Mouse (Mus musculus) lung, adult 2 months (tissue): ENCODE data around the gene Tmeff1. TPM values are rescaled to one million over a fixed set of nuclear protein-coding genes. Genes with fewer than 3 reads are reported as not detected.
A peak's percentile ranks its signal among the peaks of the same experiment; 100 is the strongest.

ENCODE experiments used
- DNase-seq: peaks from one replicate; pipeline ENCODE4 v3.0.0; 2022
- H3K4me1 ChIP-seq: fragments of 200-500 bp; 2 replicates; pipeline ENCODE4 v1.6.1; 2011; ENCODE audit warnings: low read length; ENCODE audit not compliant: control insufficient read depth, insufficient read depth
- H3K4me3 ChIP-seq: fragments of 200-500 bp; replicated peaks from 2 replicates; pipeline ENCODE3; 2011; ENCODE audit warnings: low read depth, mild to moderate bottlenecking, control low read depth, low read length; ENCODE audit errors: extremely low read depth
- CTCF ChIP-seq: fragments of 200-500 bp; IDR thresholded peaks from 2 replicates; pipeline ENCODE4 v1.5.1; 2011; ENCODE audit warnings: mild to moderate bottlenecking, low read length, control low read depth; ENCODE audit not compliant: insufficient read depth
- POLR2A ChIP-seq: fragments of 200-500 bp; IDR thresholded peaks from 2 replicates; pipeline ENCODE4 v1.6.1; 2011; ENCODE audit warnings: low read depth, mild to moderate bottlenecking, control low read depth, low read length, borderline replicate concordance; ENCODE audit errors: extremely low read depth
- WGBS: fragments of 180-500 bp; shearing (Covaris S2); methylation state at CpG from one replicate; pipeline ENCODE4 v1.1.7; 2018; 5-methylcytosine and 5-hydroxymethylcytosine counted together
- polyA plus RNA-seq: library from polyadenylated mRNA; depleted of rRNA; stranded (reverse); fragments of >200 nt; gene quantifications from 2 replicates; pipeline ENCODE4 v1.2.3, GENCODE M21; 2012

Tmeff1 gene
- polyA plus RNA-seq, 1 experiment: 20.8 TPM

DNA sequence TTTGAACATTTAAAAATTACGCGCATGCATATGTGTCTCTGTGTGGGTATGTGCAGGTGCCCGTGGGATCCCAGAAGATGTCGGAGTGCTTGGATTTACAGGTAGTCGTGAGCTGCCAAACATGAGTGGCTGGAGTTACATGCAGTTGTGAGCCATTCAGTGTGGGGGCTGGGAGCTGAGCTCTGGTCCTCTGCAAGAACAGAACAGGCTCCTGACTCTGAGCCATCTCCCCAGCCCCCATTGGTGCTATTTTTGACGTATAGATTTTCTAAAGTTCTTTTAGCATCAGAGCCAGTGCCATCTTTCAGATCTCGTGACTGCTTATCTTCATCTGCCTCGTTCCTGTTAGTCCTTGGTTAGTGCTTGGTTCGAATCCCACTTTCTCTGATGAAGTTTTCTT lies 24.5 kb downstream of the Tmeff1 start:
- TF ChIP-seq POLR2A: no peak
- TF ChIP-seq CTCF: no peak
- H3K4me3 ChIP-seq: no peak overlapping the region
- 90% methylated on average over 9 of the region's 9 CpGs for WGBS
- H3K4me1 ChIP-seq: no peaks in the 10 kb centered on the region
- no peak for DNase-seq

DNA sequence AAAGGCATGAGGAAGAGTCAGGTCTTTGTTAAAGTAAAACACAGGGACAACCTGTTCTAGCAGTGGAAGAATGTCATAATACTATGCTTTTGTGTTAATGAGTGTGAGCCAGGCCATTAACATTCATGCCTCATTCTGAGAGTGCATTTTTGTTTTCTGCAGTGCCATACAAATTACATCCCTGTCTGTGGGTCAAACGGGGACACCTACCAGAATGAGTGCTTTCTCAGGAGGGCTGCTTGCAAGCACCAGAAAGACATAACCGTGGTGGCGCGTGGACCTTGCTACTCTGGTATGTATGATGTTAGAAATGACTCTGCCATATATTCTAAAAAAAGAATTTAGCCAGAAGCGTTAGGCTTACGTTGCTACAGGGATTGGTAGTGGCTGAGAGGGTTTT lies 25.3 kb downstream of the Tmeff1 start:
- Histone ChIP-seq H3K4me3 (no peak overlapping the region), H3K4me1 (no peaks in the 10 kb centered on the region)
- WGBS: 91% methylated on average over 6 of the region's 6 CpGs
- DNase-seq: no peak
- TF ChIP-seq CTCF (no peak), POLR2A (no peak)

DNA sequence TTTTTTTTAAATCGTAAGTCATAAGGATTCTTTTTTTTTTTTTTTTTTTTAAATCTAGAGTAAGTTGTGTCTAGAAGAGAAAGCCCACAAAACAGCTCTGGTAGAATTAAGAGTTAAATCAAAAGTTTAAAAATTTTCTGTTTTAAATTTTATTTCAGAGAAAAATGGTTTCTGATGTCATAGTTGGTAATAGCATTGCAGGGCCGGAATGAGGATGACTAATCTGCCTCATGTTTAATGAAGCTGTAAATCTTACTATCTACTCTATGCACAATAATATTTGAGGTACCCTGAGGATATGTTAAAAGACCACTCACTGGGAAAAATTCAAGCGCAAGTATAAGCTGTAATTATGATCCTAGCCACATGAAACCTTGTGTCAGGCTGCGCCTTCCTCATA lies 30.5 kb downstream of the Tmeff1 start:
- WGBS: 95% methylated on average over 4 of the region's 4 CpGs
- TF ChIP-seq CTCF (no peak), POLR2A (no peak)
- DNase-seq: no peak
- Histone ChIP-seq H3K4me1 (no peaks in the 10 kb centered on the region), H3K4me3 (no peak overlapping the region)

DNA sequence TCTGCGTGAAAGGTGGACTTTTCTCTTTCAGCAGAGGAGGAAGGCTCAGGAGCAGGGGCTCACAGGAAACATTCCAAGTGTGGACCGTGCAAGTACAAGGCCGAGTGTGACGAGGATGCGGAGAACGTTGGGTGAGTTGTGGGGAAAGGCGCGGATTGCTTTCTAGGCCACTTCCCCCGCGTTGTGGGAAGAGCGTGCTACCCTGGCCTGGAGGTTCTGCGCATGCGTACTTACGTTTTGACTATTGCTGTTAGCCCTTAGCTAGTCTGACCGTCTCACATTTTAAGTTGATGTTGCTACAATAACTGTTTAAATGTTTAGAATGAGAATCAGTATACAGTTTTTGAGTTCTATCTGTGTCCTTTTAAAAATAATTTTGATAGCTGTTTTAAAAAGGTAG lies 32.2 kb downstream of the Tmeff1 start:
- DNase-seq: no peak
- TF ChIP-seq POLR2A: no peak
- TF ChIP-seq CTCF: no peak
- WGBS: 95% methylated on average over 15 of the region's 15 CpGs
- no peak overlapping the region for H3K4me3 ChIP-seq
- no peaks in the 10 kb centered on the region for H3K4me1 ChIP-seq

DNA sequence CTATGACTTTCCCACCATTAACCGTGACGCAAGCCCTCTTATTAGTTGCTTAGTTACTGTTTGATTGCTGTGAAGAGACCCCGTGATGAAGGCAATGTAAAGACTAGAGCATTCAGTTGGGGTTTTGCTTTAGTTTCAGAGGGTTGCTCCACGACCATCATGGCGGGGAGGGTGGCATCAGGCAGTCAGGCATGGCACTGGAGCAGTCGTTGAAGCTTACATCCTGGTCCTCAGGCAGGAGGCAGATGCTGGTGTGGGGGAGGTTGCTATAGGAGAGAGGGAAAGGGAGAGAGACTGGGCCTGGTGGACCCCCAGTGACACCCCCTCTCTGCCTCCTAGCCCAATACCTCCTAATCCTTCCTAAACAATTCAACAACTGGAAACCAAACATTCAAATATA lies 35.1 kb downstream of the Tmeff1 start:
- WGBS: 94% methylated on average over 6 of the region's 6 CpGs
- no peak for DNase-seq
- H3K4me1 ChIP-seq: no peaks in the 10 kb centered on the region
- TF ChIP-seq POLR2A: no peak
- TF ChIP-seq CTCF: no peak
- H3K4me3 ChIP-seq: no peak overlapping the region

DNA sequence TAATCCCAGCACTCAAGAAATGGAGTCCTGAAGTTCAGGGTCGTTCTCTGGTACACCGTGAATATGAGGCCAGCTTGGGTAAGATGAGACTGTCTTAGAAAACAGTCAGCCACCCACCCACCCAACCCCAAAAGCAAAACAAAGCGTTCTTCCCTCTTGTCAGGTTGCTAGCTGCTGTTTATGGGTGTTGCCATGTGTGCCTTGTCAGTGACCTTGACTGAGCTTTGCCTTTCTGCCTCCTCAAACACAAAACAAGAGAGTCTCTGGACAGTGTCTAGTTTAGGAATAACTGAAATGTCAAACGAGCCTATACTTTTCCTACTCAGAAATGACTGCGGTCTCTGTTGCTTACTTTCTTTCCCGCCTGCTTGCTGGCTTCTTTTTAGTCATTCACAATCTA lies 37.3 kb downstream of the Tmeff1 start:
- Histone ChIP-seq H3K4me1 (no peaks in the 10 kb centered on the region), H3K4me3 (no peak overlapping the region)
- WGBS: 83% methylated on average over 6 of the region's 6 CpGs
- TF ChIP-seq CTCF (no peak), POLR2A (no peak)
- DNase-seq: no peak

DNA sequence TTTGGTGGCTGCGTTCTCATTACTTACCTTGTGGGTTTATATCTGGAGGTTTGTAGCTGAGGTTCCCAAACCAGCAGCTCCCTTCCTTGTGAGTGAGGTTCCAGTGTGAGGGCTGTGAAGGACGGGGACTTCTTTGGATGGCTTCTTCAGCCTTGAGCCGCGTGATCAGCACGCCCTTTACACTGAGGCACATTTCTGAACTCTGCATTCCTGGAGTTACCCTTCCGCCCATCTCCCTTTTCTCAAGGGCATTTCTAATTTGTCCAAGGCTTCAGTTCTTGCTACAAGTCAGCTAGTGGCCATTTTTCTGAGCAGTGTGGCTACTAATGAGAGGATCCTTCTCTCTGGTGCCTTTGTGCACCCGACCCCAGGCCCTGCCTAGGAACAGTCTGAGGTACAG lies 38.0 kb downstream of the Tmeff1 start:
- no peak overlapping the region for H3K4me3 ChIP-seq
- TF ChIP-seq CTCF (no peak), POLR2A (no peak)
- DNase-seq: no peak
- H3K4me1 ChIP-seq: no peaks in the 10 kb centered on the region
- WGBS: 92% methylated on average over 7 of the region's 7 CpGs

DNA sequence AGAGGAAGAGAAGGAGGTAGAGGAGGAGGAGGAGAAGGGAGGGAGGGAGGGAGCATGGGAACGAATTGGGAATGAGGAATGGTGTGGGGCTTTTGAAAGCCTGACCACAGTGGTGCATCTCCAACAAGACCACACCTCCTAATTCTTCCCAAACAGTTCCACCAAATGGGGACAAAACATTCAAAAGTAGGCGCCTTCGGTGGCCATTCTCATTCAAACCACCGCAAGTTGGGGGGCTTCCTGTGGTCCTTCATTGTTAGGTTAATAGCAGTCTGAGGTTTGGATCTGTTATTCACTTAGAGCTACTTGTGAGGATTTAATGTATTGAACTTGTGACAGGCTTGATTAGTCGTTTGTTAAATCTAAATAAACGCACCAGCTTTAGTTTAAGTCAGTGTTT lies 40.0 kb downstream of the Tmeff1 start:
- Histone ChIP-seq H3K4me1 (no peaks in the 10 kb centered on the region), H3K4me3 (no peak overlapping the region)
- no peak for DNase-seq
- TF ChIP-seq POLR2A (no peak), CTCF (no peak)
- WGBS: 83% methylated on average over 6 of the region's 6 CpGs

DNA sequence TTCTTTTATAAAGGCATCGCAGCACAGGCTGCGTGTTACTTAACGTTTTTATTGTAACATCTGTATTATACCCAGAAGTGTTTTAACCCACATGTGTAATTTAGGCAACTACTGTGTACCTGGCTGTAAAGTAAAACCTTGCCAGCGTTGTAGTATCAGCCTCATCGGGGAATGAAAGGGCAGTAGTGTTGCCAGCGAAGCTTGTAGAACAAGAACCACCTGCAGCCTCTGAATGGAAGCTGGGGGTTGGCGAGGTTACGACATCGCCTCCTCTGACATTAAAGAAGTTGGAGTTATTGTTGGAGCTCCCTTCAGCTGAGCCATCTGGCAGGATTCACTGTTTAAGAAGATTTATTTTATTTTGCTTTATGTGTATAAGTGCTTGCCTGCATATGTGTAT lies 40.9 kb downstream of the Tmeff1 start:
- no peak overlapping the region for H3K4me3 ChIP-seq
- no peaks in the 10 kb centered on the region for H3K4me1 ChIP-seq
- no peak for DNase-seq
- WGBS: 82% methylated on average over 9 of the region's 9 CpGs
- TF ChIP-seq CTCF (no peak), POLR2A (no peak)

DNA sequence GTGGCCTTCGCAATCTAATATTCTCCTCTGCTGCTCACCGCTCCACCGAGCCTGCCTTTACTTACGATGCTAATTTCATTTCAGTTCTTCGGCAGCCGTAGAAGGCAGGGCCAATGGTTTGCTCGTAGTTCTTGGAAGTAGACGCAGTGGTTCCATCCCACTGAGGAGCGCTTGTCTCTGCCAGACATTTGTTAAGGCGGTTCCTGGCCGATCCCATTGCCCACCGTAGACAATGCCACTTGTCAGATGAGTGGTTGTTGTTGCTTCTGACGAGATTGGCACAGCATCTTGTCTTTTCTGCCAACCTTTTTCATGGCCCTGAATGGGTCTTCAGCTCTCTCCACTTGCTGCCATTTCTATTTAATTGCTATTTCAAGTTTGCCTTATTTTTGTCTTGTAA lies 44.5 kb downstream of the Tmeff1 start:
- 87% methylated on average over 13 of the region's 13 CpGs for WGBS
- no peak for TF ChIP-seq POLR2A
- no peak for TF ChIP-seq CTCF
- Histone ChIP-seq H3K4me3 (no peak overlapping the region), H3K4me1 (no peaks in the 10 kb centered on the region)
- no peak for DNase-seq

DNA sequence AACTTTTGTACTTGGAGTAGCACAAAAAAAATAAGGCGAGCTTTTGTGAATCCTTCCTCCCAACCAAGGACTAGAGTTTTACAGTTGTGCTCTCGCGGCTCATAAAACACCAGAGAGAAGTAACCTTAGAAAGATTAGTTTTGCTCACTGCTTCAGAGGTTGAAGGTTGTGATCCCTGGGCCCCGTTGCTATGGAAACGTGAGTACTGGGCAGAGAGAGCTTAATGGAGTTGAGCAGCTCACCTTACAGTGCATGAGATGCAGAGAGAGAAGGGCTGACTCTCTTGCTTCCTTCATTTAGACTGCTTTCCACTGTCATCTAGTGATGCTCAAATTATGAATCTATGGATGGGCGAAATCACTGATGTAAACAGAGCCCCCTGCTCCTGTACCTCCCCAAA lies 48.6 kb downstream of the Tmeff1 start:
- 80% methylated on average over 6 of the region's 6 CpGs for WGBS
- Histone ChIP-seq H3K4me3 (no peak overlapping the region), H3K4me1 (no peaks in the 10 kb centered on the region)
- DNase-seq: no peak
- TF ChIP-seq CTCF: no peak
- no peak for TF ChIP-seq POLR2A

DNA sequence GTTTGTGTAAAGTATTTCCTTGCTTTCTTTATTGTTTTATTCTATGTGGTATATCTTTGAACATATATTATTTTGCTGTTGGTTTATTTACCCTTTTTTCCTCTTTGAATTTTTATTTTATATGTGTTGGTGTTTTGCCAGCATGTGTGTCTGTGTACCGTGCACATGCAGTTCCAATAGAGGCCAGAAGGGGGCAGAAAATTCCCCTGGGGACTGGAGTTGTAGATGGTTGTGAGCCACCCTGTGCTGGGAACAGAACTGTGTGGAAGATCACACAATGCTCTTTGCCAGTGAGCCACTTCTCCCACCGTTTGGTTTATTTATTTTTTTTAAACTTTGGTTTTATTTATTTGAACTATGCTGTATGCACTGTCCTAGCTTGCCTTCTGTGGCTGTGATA lies 49.1 kb downstream of the Tmeff1 start:
- H3K4me3 ChIP-seq: no peak overlapping the region
- WGBS: 49% methylated on average over 2 of the region's 2 CpGs
- no peak for DNase-seq
- no peaks in the 10 kb centered on the region for H3K4me1 ChIP-seq
- TF ChIP-seq CTCF (peak; percentile 48), POLR2A (no peak)
